ENCODE assay signal across 9 mouse cellular contexts in the genomic region with DNA sequence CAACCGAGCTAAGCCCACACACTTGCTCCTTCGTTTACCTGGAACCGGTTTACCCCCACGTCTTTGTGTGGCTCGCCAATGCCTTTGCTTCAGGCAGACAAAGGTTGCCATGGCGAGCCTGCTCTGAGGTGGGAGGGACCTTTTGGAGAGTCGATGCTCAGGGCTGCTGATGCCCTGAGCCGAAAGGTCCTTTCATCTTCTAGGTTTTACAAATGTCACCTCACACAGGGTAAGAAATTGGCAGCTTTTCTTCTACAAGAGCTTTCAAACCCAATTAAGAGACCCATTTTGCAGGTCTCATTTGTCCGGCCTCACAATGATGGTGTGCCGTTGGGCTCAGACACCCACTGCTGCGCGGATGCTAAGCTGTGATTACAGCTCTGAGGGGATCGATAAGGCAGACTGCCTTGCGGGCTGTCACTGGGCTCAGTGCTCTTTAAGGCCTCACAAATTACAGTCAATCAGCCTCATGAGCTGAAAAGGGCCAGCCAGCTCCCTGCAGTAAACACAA. TPM values are rescaled to one million over a fixed set of nuclear protein-coding genes. Genes with fewer than 3 reads are reported as not detected.
DNase-seq lines count a peak whose midpoint lies in the region; ATAC-seq and TF ChIP-seq lines count a peak whose summit lies in the region.
"Had no signal": no experiment of that assay in that cellular context is flagged by ENCODE, and none has a peak within 500 bp of the region (broad histone marks: within the 10 kb centered on the region; RNA-seq: fewer than 3 reads in every experiment).

No protein-coding gene starts in this region.

- peak overlapping the region; percentile 38 for H3K4me2 ChIP-seq in heart, embryonic 12.5 days
- peak overlapping the region; percentile 46 for H3K4me2 ChIP-seq in forebrain, postnatal 0 days (ENCODE audit: low read depth)
- peak overlapping the region; percentile 39 for H3K4me2 ChIP-seq in midbrain, embryonic 11.5 days

- no peaks in the 10 kb centered on the region for H3K27me3 ChIP-seq in heart, embryonic 12.5 days (replicated peaks)
- H3K27me3 ChIP-seq in forebrain, postnatal 0 days (ENCODE audit: insufficient read depth, low read length), result no peaks in the 10 kb centered on the region
- no peaks in the 10 kb centered on the region for H3K27me3 ChIP-seq in midbrain, embryonic 11.5 days (ENCODE audit: control insufficient read depth, insufficient read depth, low read length)

- in situ Hi-C loops in ES-E14 (cut with MboI; ENCODE audit: low sequenced_read_pairs in 2 of 2, unreplicated experiment in 2 of 2), result no loop called here

- ATAC-seq in heart, embryonic 12.5 days (ENCODE audit: insufficient number of reproducible peaks, low FRiP score), result peak; percentile 39
- ATAC-seq in forebrain, postnatal 0 days, result peak; percentile 95
- ATAC-seq in midbrain, embryonic 11.5 days (ENCODE audit: low FRiP score), result peak; percentile 90
- no peak for ATAC-seq in monocyte, adult 5-6 weeks (replicated peaks; ENCODE audit: insufficient number of reproducible peaks, low FRiP score, low TSS enrichment, poor library complexity, severe bottlenecking)

- H3K9ac ChIP-seq in heart, embryonic 12.5 days, result peak overlapping the region; percentile 52
- H3K9ac ChIP-seq in ES-E14 (ENCODE audit: insufficient read depth, low read depth, low read length, poor library complexity, severe bottlenecking), result no peak overlapping the region
- peak overlapping the region; percentile 52 for H3K9ac ChIP-seq in forebrain, postnatal 0 days
- H3K9ac ChIP-seq in midbrain, embryonic 11.5 days (ENCODE audit: low read length), result peak overlapping the region; percentile 51

- no peak for TF ChIP-seq CTCF in forebrain, postnatal 0 days (IDR thresholded peaks at IDR 0.05; ENCODE audit: low read depth)

- peak overlapping the region; percentile 67 for H3K27ac ChIP-seq in heart, embryonic 12.5 days (ENCODE audit: poor library complexity, severe bottlenecking)
- H3K27ac ChIP-seq in ES-E14 (ENCODE audit: insufficient read depth, low read depth, low read length, poor library complexity, severe bottlenecking), result no peak overlapping the region
- peak overlapping the region; percentile 69 for H3K27ac ChIP-seq in forebrain, postnatal 0 days (ENCODE audit: low read depth, low read length)
- H3K27ac ChIP-seq in midbrain, embryonic 11.5 days (ENCODE audit: low read depth, low read length), result peak overlapping the region; percentile 90

- intact Hi-C loops in heart, postnatal 36 days (cut with DNase I), result no loop called here

- no peaks in the 10 kb centered on the region for H3K9me3 ChIP-seq in heart, embryonic 12.5 days (replicated peaks)
- no peaks in the 10 kb centered on the region for H3K9me3 ChIP-seq in ES-E14 (ENCODE audit: control insufficient read depth, insufficient read depth, low read depth, low read length)
- no peaks in the 10 kb centered on the region for H3K9me3 ChIP-seq in forebrain, postnatal 0 days (ENCODE audit: low read length)
- H3K9me3 ChIP-seq in midbrain, embryonic 11.5 days (ENCODE audit: control insufficient read depth, low read length), result no peaks in the 10 kb centered on the region

- H3K4me3 ChIP-seq in heart, embryonic 12.5 days, result no peak overlapping the region
- no peak overlapping the region for H3K4me3 ChIP-seq in ES-E14 (ENCODE audit: insufficient read depth in 1 of 2, low read depth in 1 of 2, low read length in 2 of 2, poor library complexity in 1 of 2, severe bottlenecking in 1 of 2)
- peak overlapping the region; percentile 19 for H3K4me3 ChIP-seq in forebrain, postnatal 0 days (ENCODE audit: low read depth, low read length)
- peak overlapping the region; percentile 16; the same call in 1 of the 2 replicates for H3K4me3 ChIP-seq in midbrain, embryonic 11.5 days (ENCODE audit: low read depth, low read length)

- 12% methylated on average over 14 of the region's 14 CpGs for WGBS in heart, embryonic 12.5 days
- WGBS in forebrain, postnatal 0 days, result 3% methylated on average over 14 of the region's 14 CpGs
- WGBS in midbrain, embryonic 11.5 days, result 3% methylated on average over 14 of the region's 14 CpGs

- DNase-seq in heart, postnatal 36 days, result no peak
- DNase-seq in ES-E14 (ENCODE audit: low read depth, low spot score), result peak; percentile 72
- DNase-seq in forebrain, postnatal 0 days, result peak; percentile 79
- peak; percentile 97 for DNase-seq in midbrain, embryonic 11.5 days (ENCODE audit: low spot score, missing footprints)
- DNase-seq in spleen, adult 12 weeks (ENCODE audit: low spot score), result no peak
- no peak for DNase-seq in spleen, postnatal 36 days (ENCODE audit: low spot score in 2 of 2)

- H3K4me1 ChIP-seq in heart, embryonic 12.5 days (replicated peaks), result peaks cover 38% of the 10 kb centered on the region
- H3K4me1 ChIP-seq in ES-E14 (ENCODE audit: control insufficient read depth in 2 of 2, insufficient read depth in 2 of 2, low read length in 2 of 2, poor library complexity in 1 of 2), result peaks cover 0 to 7% of the 10 kb centered on the region in 2 experiments; a peak in 1 of 4 replicates
- H3K4me1 ChIP-seq in forebrain, postnatal 0 days (ENCODE audit: insufficient read depth), result 0 out of 2 replicates have a peak, but pooled peaks cover 5% of the 10 kb centered on the region
- H3K4me1 ChIP-seq in midbrain, embryonic 11.5 days (ENCODE audit: control insufficient read depth, insufficient read depth, low read length), result peaks cover 16% of the 10 kb centered on the region

- no peaks in the 10 kb centered on the region for H3K36me3 ChIP-seq in heart, embryonic 12.5 days
- H3K36me3 ChIP-seq in ES-E14 (ENCODE audit: control insufficient read depth, insufficient read depth, low read length, poor library complexity, severe bottlenecking), result no peaks in the 10 kb centered on the region
- no peaks in the 10 kb centered on the region for H3K36me3 ChIP-seq in forebrain, postnatal 0 days (ENCODE audit: insufficient read depth)
- no peaks in the 10 kb centered on the region for H3K36me3 ChIP-seq in midbrain, embryonic 11.5 days (ENCODE audit: control insufficient read depth, insufficient read depth, low read length)

TF ChIP-seq in ES-E14, 5 proteins besides CTCF, POLR2A, EP300 and RAD21:
- TF ChIP-seq ZNF384 (IDR thresholded peaks at IDR 0.05; ENCODE audit: low read depth, low read length) (no peak), MAFK (IDR thresholded peaks at IDR 0.05; ENCODE audit: insufficient read depth, low read depth, low read length) (no peak), CHD2 (IDR thresholded peaks at IDR 0.05; ENCODE audit: low read depth, low read length) (no peak), HCFC1 (IDR thresholded peaks at IDR 0.05; ENCODE audit: borderline replicate concordance, insufficient read depth, low read length) (no peak), ZC3H11A (IDR thresholded peaks at IDR 0.05; ENCODE audit: borderline replicate concordance, low read depth, low read length) (no peak)
TF ChIP-seq in ES-E14: peak in this region for 0.

RNA-seq across cellular contexts. Expression of a gene that starts 29.9 kb away (rescaled TPM):
- polyA plus RNA-seq in heart, embryonic 12.5 days (2016; fragmentation: Nextera tagmentation; extraction: Ambion mirVana), result 51.8 and 55.2 TPM in 2 replicates
- total RNA-seq in heart, postnatal 36 days (2021), result 1 to 10 TPM; 2.1 to 2.4 TPM
- 16.1 and 29.1 TPM in 2 replicates for total RNA-seq in ES-E14 (2012; rRNA removed)
- total RNA-seq in forebrain, postnatal 0 days (2014; rRNA removed), result 7.2 and 13.6 TPM in 2 replicates
- polyA plus RNA-seq in forebrain, postnatal 0 days (2015; fragmentation: Nextera tagmentation; extraction: Ambion mirVana), result 5.6 and 8.6 TPM in 2 replicates
- polyA plus RNA-seq in midbrain, embryonic 11.5 days (2014; fragmentation: Nextera tagmentation; extraction: Ambion mirVana), result 18.0 and 21.9 TPM in 2 replicates
- not detected in 3 replicates for total RNA-seq in monocyte, adult 5-6 weeks (2017)
- total RNA-seq: hematopoietic stem cell, adult 5-6 weeks had no signal

RNA-seq across cellular contexts. Expression of a gene that starts 59.3 kb away (rescaled TPM):
- polyA plus RNA-seq in heart, embryonic 12.5 days (2016; fragmentation: Nextera tagmentation; extraction: Ambion mirVana), result 76.7 and 77.8 TPM in 2 replicates
- total RNA-seq in heart, postnatal 36 days (2021), result 1 to 10 TPM in 1 of 2 experiments, under 1 TPM in 1; 0.81 to 1.8 TPM
- total RNA-seq in ES-E14 (2012; rRNA removed), result 33.8 and 49.6 TPM in 2 replicates
- 4.8 and 7.8 TPM in 2 replicates for total RNA-seq in forebrain, postnatal 0 days (2014; rRNA removed)
- polyA plus RNA-seq in forebrain, postnatal 0 days (2015; fragmentation: Nextera tagmentation; extraction: Ambion mirVana), result 4.4 and 4.9 TPM in 2 replicates
- 99.1 and 109 TPM in 2 replicates for polyA plus RNA-seq in midbrain, embryonic 11.5 days (2014; fragmentation: Nextera tagmentation; extraction: Ambion mirVana)
- total RNA-seq in monocyte, adult 5-6 weeks (2017), result 1.8 to 4.7 TPM (median 4.7 TPM) in 3 replicates

Comparison
In these comparisons a context has a peak if more than half of its experiments do, and no peak if none do; other contexts are left out.
1. H3K4me3 ChIP-seq: peak in forebrain, postnatal 0 days (single experiment) and midbrain, embryonic 11.5 days (single experiment); none in heart, embryonic 12.5 days (single experiment) and ES-E14 (0 of 2).
2. DNase-seq: peak in ES-E14 (single experiment), forebrain, postnatal 0 days (single experiment) and midbrain, embryonic 11.5 days (single experiment); none in heart, postnatal 36 days (0 of 2), spleen, adult 12 weeks (single experiment) and spleen, postnatal 36 days (0 of 2).
3. Peak in every context shown above with its lines, with median percentiles within 50 percentile points of each other: H3K4me2 ChIP-seq.